Mouse (Mus musculus): ENCODE measurements around the gene Mettl26.

DNA sequence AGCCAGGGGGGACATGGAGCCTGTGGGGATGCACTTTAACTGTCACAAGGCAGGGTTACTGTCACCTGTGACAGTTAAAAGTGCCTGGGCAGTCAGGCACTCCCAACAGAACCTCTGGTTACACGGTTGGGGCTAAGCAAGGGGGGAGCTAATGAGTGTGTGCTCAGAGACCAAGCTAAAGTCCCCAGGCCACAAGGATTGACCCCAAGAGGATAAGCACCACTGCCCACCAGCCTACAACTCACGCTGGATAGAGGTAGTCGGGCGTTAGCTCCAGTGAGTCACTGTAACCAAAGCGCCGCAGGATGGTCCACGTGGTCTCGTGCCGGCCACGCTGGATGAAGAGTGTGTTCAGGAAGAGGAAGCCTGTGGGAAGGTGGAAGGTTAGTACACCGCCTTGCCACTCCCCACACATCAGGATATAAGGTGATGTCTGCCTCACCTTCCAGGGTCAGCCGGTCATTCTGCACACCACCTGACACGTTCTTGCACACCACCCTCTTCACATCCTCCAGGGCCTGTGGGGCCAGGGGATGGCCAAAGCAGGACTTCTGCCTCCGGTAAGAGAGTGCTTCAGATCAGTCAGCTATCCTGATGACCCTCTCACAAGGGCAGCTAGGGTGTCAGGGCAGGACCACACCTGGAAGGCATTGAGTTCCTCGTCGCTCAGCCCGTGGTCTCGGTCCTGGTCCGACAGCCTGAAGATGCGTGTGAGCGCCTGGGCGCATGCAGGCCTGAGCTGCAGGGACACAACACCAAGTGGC lies 33.6 kb upstream of the Mettl26 start, which contains the start of gene Gm20683:
- TF ChIP-seq CTCF (IDR thresholded peaks at IDR 0.05; ENCODE audit: low read depth, low read length): no peak
- TF ChIP-seq TAL1 (conservative IDR thresholded peaks at IDR 0.05; ENCODE audit: low read depth, low read length): no peak
- TF ChIP-seq POLR2AphosphoS5 (IDR thresholded peaks at IDR 0.05; ENCODE audit: insufficient replicate concordance, low read depth, low read length): no peak
- TF ChIP-seq GATA1 (IDR thresholded peaks at IDR 0.05; ENCODE audit: borderline replicate concordance, low read length): no peak
- TF ChIP-seq GATA2 (IDR thresholded peaks at IDR 0.05; ENCODE audit: borderline replicate concordance, low read depth, low read length): no peak
